Mouse (Mus musculus) adrenal gland (tissue): ENCODE results near the gene Elmsan1.

Experiments used
- intact Hi-C: fragments of 180-260 bp; cut with DNase I; formaldehyde crosslinking; loops from one replicate; pipeline ENCODE4 v1.15.1; 2025

Gene Elmsan1

GRCm38 (mm10) chr12:84193642-84194399, 24.9 kb downstream of the Elmsan1 start:
- intact Hi-C loops, result loop anchor here (2.0 kb wide), 1 partner anchor 17 kb away; no protein-coding TSS in a partner anchor

GRCm38 (mm10) chr12:84192741-84193641, 25.7 kb downstream of the Elmsan1 start:
- intact Hi-C loops, result loop anchor here (2.0 kb wide), 1 partner anchor 16 kb away; no protein-coding TSS in a partner anchor

GRCm38 (mm10) chr12:84192280-84192679, 26.4 kb downstream of the Elmsan1 start:
- intact Hi-C loops, result loop anchor here (2.0 kb wide), 1 partner anchor 15 kb away; no protein-coding TSS in a partner anchor

GRCm38 (mm10) chr12:84191770-84192169, 26.9 kb downstream of the Elmsan1 start:
- intact Hi-C loops, result loop anchor here (2.0 kb wide), 1 partner anchor 15 kb away; no protein-coding TSS in a partner anchor

- intact Hi-C loops, result no loop called here
These were observed 27.5 kb downstream of the Elmsan1 start for GRCm38 (mm10) chr12:84191190-84191589.

- intact Hi-C loops, result no loop called here
These were observed 28.4 kb downstream of the Elmsan1 start for GRCm38 (mm10) chr12:84190151-84190820.

- intact Hi-C loops, result no loop called here
These were observed 29.7 kb downstream of the Elmsan1 start for GRCm38 (mm10) chr12:84188881-84189444.

GRCm38 (mm10) chr12:84187752-84188601, 30.7 kb downstream of the Elmsan1 start:
- intact Hi-C loops, result no loop called here

- intact Hi-C loops, result no loop called here
These were observed 31.7 kb downstream of the Elmsan1 start for GRCm38 (mm10) chr12:84186950-84187349.

GRCm38 (mm10) chr12:84186536-84186935, 32.1 kb downstream of the Elmsan1 start:
- intact Hi-C loops, result no loop called here

- intact Hi-C loops, result no loop called here
These were observed 33.1 kb downstream of the Elmsan1 start for GRCm38 (mm10) chr12:84185547-84185946.

- intact Hi-C loops, result no loop called here
These were observed 33.7 kb downstream of the Elmsan1 start for GRCm38 (mm10) chr12:84184979-84185378.

- intact Hi-C loops, result no loop called here
These were observed 36.7 kb downstream of the Elmsan1 start for GRCm38 (mm10) chr12:84181999-84182398.

GRCm38 (mm10) chr12:84180701-84181435, 37.8 kb downstream of the Elmsan1 start:
- intact Hi-C loops, result no loop called here

- intact Hi-C loops, result no loop called here
These were observed 38.6 kb downstream of the Elmsan1 start for GRCm38 (mm10) chr12:84180090-84180489.

- intact Hi-C loops, result no loop called here
These were observed 39.8 kb downstream of the Elmsan1 start for GRCm38 (mm10) chr12:84178652-84179445.

GRCm38 (mm10) chr12:84178052-84178451, 40.6 kb downstream of the Elmsan1 start:
- intact Hi-C loops, result no loop called here
